1 mouse cellular context compared by ENCODE assay signal in genomic region chr10:88200951-88201638, GRCm38 (mm10).
A peak's percentile ranks its signal among the peaks of the same experiment; 100 is the strongest.
TF ChIP-seq lines count a peak whose summit lies in the region.

Washc3 (plus strand) TSS chr10:88201093.

TF ChIP-seq in MEL, 35 proteins besides CTCF, POLR2A, EP300 and RAD21 (continued from another document):
- TF ChIP-seq NRF1 (IDR thresholded peaks at IDR 0.05; ENCODE audit: insufficient read depth, low read depth, low read length, poor library complexity, severe bottlenecking) (0 out of 2 replicates have a peak, but pooled peaks have one; percentile 22), SIN3A (IDR thresholded peaks at IDR 0.05; ENCODE audit: low read length) (peak; percentile 50), TCF12 (IDR thresholded peaks at IDR 0.05; ENCODE audit: low read depth, low read length) (no peak), MAFK (IDR thresholded peaks at IDR 0.05; ENCODE audit: borderline replicate concordance, low read depth, low read length) (no peak), MAZ (IDR thresholded peaks at IDR 0.05; ENCODE audit: low read depth, low read length) (no peak)
